Mouse (Mus musculus) limb, embryonic 12.5 days (tissue): Measurements from ENCODE around the gene Lsp1. TPM values are rescaled to one million over a fixed set of nuclear protein-coding genes. Genes with fewer than 3 reads are reported as not detected.

Experiments
- ATAC-seq: fragments of 200-750 bp; cut with Nextera tagmentation; 2 replicates; pipeline ENCODE4 v1.8.0; 2017; ENCODE audit warnings: low read depth, moderate TSS enrichment; ENCODE audit not compliant: insufficient number of reproducible peaks, insufficient read depth, low FRiP score, low TSS enrichment
- H3K27ac ChIP-seq: fragments of 300-500 bp; sonication (generic); 2 replicates; pipeline ENCODE4 v1.5.1; 2016; ENCODE audit warnings: mild to moderate bottlenecking, moderate library complexity
- H3K27me3 ChIP-seq: fragments of 300-500 bp; sonication (generic); 2 replicates; pipeline ENCODE4 v1.6.1; 2016; ENCODE audit warnings: mild to moderate bottlenecking, moderate library complexity
- H3K36me3 ChIP-seq: fragments of 300-500 bp; sonication (generic); 2 replicates; pipeline ENCODE4 v1.6.1; 2016; ENCODE audit warnings: mild to moderate bottlenecking, moderate library complexity
- H3K4me1 ChIP-seq: fragments of 300-500 bp; sonication (generic); replicated peaks from 2 replicates; pipeline ENCODE4 v1.6.1; 2016
- H3K4me2 ChIP-seq: fragments of 300-500 bp; sonication (generic); 2 replicates; pipeline ENCODE4 v1.6.1; 2016; ENCODE audit warnings: mild to moderate bottlenecking, moderate library complexity
- H3K4me3 ChIP-seq: fragments of 300-500 bp; sonication (generic); replicated peaks from 2 replicates; pipeline ENCODE4 v1.5.1; 2016; ENCODE audit warnings: mild to moderate bottlenecking
- H3K9ac ChIP-seq: fragments of 300-500 bp; sonication (generic); replicated peaks from 2 replicates; pipeline ENCODE4 v1.6.1; 2016; ENCODE audit warnings: mild to moderate bottlenecking, moderate library complexity
- H3K9me3 ChIP-seq: fragments of 300-500 bp; sonication (generic); 2 replicates; pipeline ENCODE4 v1.6.1; 2016; ENCODE audit warnings: mild to moderate bottlenecking, moderate library complexity
- WGBS: fragments of 180-500 bp; shearing (Covaris S2); methylation state at CpG from one replicate; pipeline ENCODE4 v1.1.7; 2016; 5-methylcytosine and 5-hydroxymethylcytosine counted together
- polyA plus RNA-seq: library from polyadenylated mRNA; unstranded; fragments of >200 nt; fragmentation: Nextera tagmentation; extraction: Ambion mirVana; gene quantifications from 2 replicates; pipeline ENCODE4 v1.2.1, GENCODE M21; 2016

The Lsp1 gene
- polyA plus RNA-seq, 1 experiment from 2014 or later = 30.3 TPM

GRCm38 (mm10) chr7:142445324-142445723 is 15.3 kb upstream of the Lsp1 start:
- ATAC-seq = no peak
- H3K4me2 ChIP-seq = no peak overlapping the region
- H3K27ac ChIP-seq = no peak overlapping the region
- no peaks in the 10 kb centered on the region for H3K36me3 ChIP-seq
- H3K9me3 ChIP-seq = no peaks in the 10 kb centered on the region
- WGBS = 80% methylated on average over 6 of the region's 6 CpGs
- H3K27me3 ChIP-seq = no peaks in the 10 kb centered on the region
- H3K9ac ChIP-seq = no peak overlapping the region
- H3K4me3 ChIP-seq = no peak overlapping the region
- H3K4me1 ChIP-seq = peaks cover 24% of the 10 kb centered on the region

- Histone ChIP-seq H3K4me3 (no peak overlapping the region), H3K9me3 (no peaks in the 10 kb centered on the region), H3K9ac (no peak overlapping the region), H3K4me1 (peaks cover 15% of the 10 kb centered on the region), H3K27me3 (no peaks in the 10 kb centered on the region), H3K4me2 (no peak overlapping the region), H3K27ac (no peak overlapping the region), H3K36me3 (no peaks in the 10 kb centered on the region)
- 83% methylated on average over 4 of the region's 4 CpGs for WGBS
- no peak for ATAC-seq
Observed at GRCm38 (mm10) chr7:142446264-142446663, 14.3 kb upstream of the Lsp1 start.

GRCm38 (mm10) chr7:142449038-142449617 is 11.5 kb upstream of the Lsp1 start:
- H3K4me3 ChIP-seq = no peak overlapping the region
- H3K4me2 ChIP-seq = no peak overlapping the region
- WGBS = 84% methylated on average over 6 of the region's 6 CpGs
- 0 out of 2 replicates have a peak, but pooled peaks cover under 1% of the 10 kb centered on the region for H3K4me1 ChIP-seq
- no peaks in the 10 kb centered on the region for H3K27me3 ChIP-seq
- no peaks in the 10 kb centered on the region for H3K36me3 ChIP-seq
- ATAC-seq = no peak
- no peak overlapping the region for H3K9ac ChIP-seq
- no peak overlapping the region for H3K27ac ChIP-seq
- H3K9me3 ChIP-seq = no peaks in the 10 kb centered on the region

GRCm38 (mm10) chr7:142454706-142455105 is 5.9 kb upstream of the Lsp1 start:
- peaks cover 45% of the 10 kb centered on the region for H3K4me1 ChIP-seq
- peak overlapping the region; percentile 76 for H3K27ac ChIP-seq
- H3K36me3 ChIP-seq = no peaks in the 10 kb centered on the region
- no peak overlapping the region for H3K4me3 ChIP-seq
- no peaks in the 10 kb centered on the region for H3K27me3 ChIP-seq
- H3K4me2 ChIP-seq = no peak overlapping the region
- no peak overlapping the region for H3K9ac ChIP-seq
- H3K9me3 ChIP-seq = no peaks in the 10 kb centered on the region
- no peak for ATAC-seq
- 39% methylated on average over 1 of the region's 1 CpGs for WGBS

GRCm38 (mm10) chr7:142455251-142455650 is 5.4 kb upstream of the Lsp1 start:
- no peak for ATAC-seq
- H3K36me3 ChIP-seq = no peaks in the 10 kb centered on the region
- no peak overlapping the region for H3K4me3 ChIP-seq
- H3K27ac ChIP-seq = peak overlapping the region; percentile 76
- no peak overlapping the region for H3K4me2 ChIP-seq
- H3K27me3 ChIP-seq = no peaks in the 10 kb centered on the region
- WGBS = 45% methylated on average over 2 of the region's 2 CpGs
- H3K9me3 ChIP-seq = no peaks in the 10 kb centered on the region
- H3K4me1 ChIP-seq = peaks cover 46% of the 10 kb centered on the region
- no peak overlapping the region for H3K9ac ChIP-seq

- Histone ChIP-seq H3K9ac (no peak overlapping the region), H3K9me3 (no peaks in the 10 kb centered on the region), H3K36me3 (no peaks in the 10 kb centered on the region), H3K27ac (peak overlapping the region; percentile 91), H3K4me2 (no peak overlapping the region), H3K27me3 (no peaks in the 10 kb centered on the region), H3K4me1 (peaks cover 46% of the 10 kb centered on the region), H3K4me3 (no peak overlapping the region)
- 84% methylated on average over 3 of the region's 3 CpGs for WGBS
- ATAC-seq = no peak
Observed at GRCm38 (mm10) chr7:142456806-142457205, 3.8 kb upstream of the Lsp1 start.

GRCm38 (mm10) chr7:142457227-142457811 is 3.3 kb upstream of the Lsp1 start:
- Histone ChIP-seq H3K4me1 (peaks cover 49% of the 10 kb centered on the region), H3K36me3 (no peaks in the 10 kb centered on the region), H3K9me3 (no peaks in the 10 kb centered on the region), H3K9ac (no peak overlapping the region; the same call in 1 of the 2 replicates), H3K27me3 (no peaks in the 10 kb centered on the region), H3K27ac (peak overlapping the region; percentile 91), H3K4me3 (no peak overlapping the region), H3K4me2 (peak overlapping the region; percentile 6; the same call in 1 of the 2 replicates)
- WGBS = 17% methylated on average over 3 of the region's 3 CpGs
- no peak; the same call in 1 of the 2 replicates for ATAC-seq

- Histone ChIP-seq H3K27ac (peak overlapping the region; percentile 91), H3K4me2 (no peak overlapping the region), H3K4me3 (no peak overlapping the region), H3K9ac (no peak overlapping the region), H3K4me1 (peaks cover 49% of the 10 kb centered on the region), H3K27me3 (no peaks in the 10 kb centered on the region), H3K9me3 (no peaks in the 10 kb centered on the region), H3K36me3 (no peaks in the 10 kb centered on the region)
- ATAC-seq = peak; percentile 66
- WGBS = 36% methylated on average over 2 of the region's 2 CpGs
Observed at GRCm38 (mm10) chr7:142458026-142458425, 2.6 kb upstream of the Lsp1 start.

- peak overlapping the region; percentile 91 for H3K27ac ChIP-seq
- H3K4me2 ChIP-seq = no peak overlapping the region
- peaks cover 49% of the 10 kb centered on the region for H3K4me1 ChIP-seq
- no peak overlapping the region for H3K9ac ChIP-seq
- ATAC-seq = no peak
- no peaks in the 10 kb centered on the region for H3K36me3 ChIP-seq
- H3K27me3 ChIP-seq = no peaks in the 10 kb centered on the region
- H3K4me3 ChIP-seq = no peak overlapping the region
- no peaks in the 10 kb centered on the region for H3K9me3 ChIP-seq
- 82% methylated on average over 5 of the region's 5 CpGs for WGBS
Observed at GRCm38 (mm10) chr7:142458676-142459298, 1.8 kb upstream of the Lsp1 start.

- no peaks in the 10 kb centered on the region for H3K27me3 ChIP-seq
- H3K9me3 ChIP-seq = no peaks in the 10 kb centered on the region
- H3K9ac ChIP-seq = no peak overlapping the region
- no peak for ATAC-seq
- no peak overlapping the region for H3K4me3 ChIP-seq
- 64% methylated on average over 2 of the region's 2 CpGs for WGBS
- peaks cover 47% of the 10 kb centered on the region for H3K4me1 ChIP-seq
- H3K4me2 ChIP-seq = no peak overlapping the region
- no peaks in the 10 kb centered on the region for H3K36me3 ChIP-seq
- H3K27ac ChIP-seq = peak overlapping the region; percentile 91
Observed at GRCm38 (mm10) chr7:142459299-142459691, 1.3 kb upstream of the Lsp1 start.

- H3K9ac ChIP-seq = no peak overlapping the region
- H3K27me3 ChIP-seq = no peaks in the 10 kb centered on the region
- H3K9me3 ChIP-seq = no peaks in the 10 kb centered on the region
- no peak overlapping the region for H3K4me2 ChIP-seq
- 87% methylated on average over 2 of the region's 2 CpGs for WGBS
- no peak overlapping the region for H3K4me3 ChIP-seq
- peaks cover 37% of the 10 kb centered on the region for H3K4me1 ChIP-seq
- no peak for ATAC-seq
- no peak overlapping the region; the same call in 1 of the 2 replicates for H3K27ac ChIP-seq
- no peaks in the 10 kb centered on the region for H3K36me3 ChIP-seq
Observed at GRCm38 (mm10) chr7:142461446-142461845, 837 bp downstream of the Lsp1 start.
